Mouse (Mus musculus) frontal cortex, postnatal 25 days (tissue): ENCODE measurements at regions not wholly inside any gene's neighbourhood (a gene's known extent, or its start where the extent isn't known, plus 50 kb on each side); places are given as distances from the start of the nearest gene placed in this dataset.

Source experiments
- DNase-seq, 2 experiments: peaks; one replicate each; pipeline ENCODE4 v3.0.0; 2022; ENCODE audit warnings: low spot score in 2 of 2

DNA sequence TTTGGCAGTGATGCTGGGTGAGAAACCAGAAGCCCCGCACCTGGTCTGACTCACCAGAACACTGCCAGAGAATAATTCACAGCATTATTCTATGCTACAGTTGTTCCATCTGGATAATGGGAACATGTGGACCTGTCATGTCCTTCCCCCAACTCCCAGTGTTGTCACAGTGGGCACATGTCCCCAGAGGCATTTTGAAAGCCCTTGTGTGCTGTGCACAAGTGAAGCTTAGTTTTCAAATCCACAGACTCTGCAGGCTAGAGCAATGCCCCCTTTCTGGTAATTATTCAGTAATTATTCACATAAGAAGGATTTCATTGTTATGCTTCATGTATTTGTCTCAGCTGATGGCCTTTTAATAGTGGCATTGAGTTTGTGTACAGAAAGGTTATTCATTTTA lies 146.7 kb downstream of the Slc4a3 start:
- DNase-seq, result no peak

DNA sequence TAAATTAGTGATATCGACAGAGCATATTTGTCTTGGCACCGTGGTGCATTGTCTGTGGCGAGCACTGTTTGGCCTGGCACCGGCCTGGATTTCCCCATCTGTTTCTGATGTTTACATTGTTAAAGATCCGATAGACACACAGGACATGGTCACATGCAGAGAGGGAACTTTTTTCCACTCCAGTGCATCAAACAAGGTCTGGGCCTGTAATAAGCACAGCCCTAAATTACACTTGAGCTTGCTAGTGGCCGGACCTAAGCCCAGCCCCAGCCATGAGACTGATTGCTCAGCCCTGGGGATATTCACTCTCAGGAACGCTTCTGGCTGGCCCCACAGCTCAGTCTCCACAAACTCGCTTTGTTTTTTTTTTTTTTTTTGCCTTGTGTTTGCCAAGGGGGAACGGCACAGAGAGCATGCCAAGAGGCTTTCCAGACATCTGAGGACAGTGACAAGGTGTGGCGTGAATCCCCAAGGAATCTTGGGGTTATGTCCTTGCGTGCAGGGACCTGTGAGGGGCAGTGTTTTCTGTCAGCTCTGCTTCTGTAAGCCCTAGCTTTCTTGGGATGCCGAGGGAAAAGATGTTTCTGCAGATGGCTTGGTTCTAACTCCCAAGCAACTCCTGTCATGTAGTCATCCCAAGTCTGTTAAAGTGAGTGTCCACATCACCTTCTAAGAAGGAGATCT lies 147.3 kb downstream of the Slc4a3 start:
- no peak for DNase-seq

DNA sequence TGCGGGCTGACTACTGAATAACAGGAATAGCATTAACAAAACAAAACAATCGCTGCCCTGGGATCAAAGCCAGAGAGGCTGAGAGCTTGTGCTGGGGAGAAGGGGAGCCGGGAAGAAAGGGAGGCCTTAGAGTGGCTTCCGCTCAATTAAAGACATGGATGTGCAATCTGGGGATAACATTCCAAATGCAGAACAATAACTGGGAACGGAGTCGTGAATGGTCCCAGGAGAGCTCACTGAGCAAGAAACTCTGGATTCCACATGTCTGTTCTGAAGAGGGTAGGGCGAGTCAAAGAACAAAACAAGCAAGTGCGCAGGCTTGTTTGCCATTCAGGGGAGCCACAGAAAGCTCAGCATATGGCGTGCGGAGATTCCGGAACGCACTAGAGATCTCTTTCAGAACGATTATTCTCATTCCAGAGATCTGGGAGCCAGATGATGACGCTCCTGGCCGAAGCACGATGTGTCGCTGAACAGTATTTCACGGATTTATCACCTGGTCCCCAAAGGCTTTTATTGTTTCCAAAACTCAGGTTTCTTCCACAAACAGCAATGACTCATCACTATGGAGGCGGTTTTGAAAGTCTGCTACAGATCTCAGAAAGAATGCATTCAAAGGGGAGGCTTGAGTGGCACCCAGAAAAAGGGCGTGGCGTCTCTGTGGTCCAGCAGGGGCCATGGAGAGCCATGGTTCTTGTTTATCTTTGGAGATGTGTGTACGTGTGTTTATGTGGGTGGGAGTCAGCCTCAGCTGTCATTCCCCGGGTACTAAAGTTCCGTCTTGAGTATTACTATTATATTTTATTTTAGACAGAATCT lies 159.0 kb downstream of the Slc4a3 start:
- DNase-seq, result no peak

DNA sequence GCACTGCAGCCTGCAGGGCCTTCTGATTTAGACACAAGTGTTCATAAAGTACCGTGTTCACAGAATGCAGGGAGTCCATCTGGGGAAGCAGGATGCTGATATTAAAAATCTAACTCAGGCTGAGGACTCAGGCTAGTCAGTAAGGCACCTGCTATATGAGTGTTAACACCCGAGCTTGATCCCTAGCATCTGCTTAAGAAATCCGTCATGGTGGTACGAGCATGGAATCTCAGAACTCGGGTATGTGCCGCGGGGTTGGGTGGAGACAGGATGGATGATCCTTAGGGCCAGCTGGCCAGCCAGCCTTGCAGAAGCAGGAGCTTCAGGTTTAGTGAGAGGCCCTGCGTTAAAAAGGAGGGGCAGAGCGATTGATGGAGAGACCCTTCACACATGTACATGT lies 160.1 kb downstream of the Slc4a3 start:
- DNase-seq, result no peak

DNA sequence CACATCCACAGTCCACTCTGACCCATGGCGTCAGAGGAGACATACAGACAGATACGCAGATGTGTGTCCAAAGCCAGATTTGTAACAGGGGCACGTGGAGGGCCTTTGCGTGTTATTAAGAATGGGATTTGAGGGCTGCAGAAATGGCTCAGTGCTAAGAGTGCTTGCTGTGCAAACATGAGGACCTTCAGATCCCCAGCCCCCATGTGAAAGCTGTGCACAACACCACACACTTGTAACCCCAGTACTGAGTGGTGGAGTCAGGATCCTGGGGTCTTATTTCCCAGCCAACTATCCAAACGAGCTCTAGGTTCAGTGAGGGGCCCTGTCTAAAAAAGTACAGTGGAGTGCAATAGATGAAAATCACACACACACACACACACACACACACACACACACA lies 177.4 kb downstream of the Slc4a3 start:
- DNase-seq, result no peak

DNA sequence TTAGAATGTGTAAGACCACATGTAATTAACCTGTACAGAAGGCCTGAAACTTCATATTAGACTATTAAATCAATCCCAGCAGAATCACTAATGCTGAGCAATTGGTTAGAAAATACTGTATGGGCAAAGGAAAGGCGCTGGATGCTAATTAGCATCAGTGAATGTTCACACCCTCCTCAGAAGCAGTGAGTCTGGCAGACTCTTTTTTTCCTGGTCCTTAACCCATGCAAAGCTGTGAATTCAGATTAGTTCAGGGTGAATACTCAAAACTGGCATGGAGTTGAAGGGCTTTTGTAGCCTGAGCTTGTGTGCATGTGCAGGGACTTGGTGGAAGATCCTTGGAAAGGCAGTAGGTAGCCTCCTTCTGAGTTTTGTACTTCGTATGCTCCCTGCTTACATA lies 179.3 kb downstream of the Slc4a3 start:
- DNase-seq, result no peak

DNA sequence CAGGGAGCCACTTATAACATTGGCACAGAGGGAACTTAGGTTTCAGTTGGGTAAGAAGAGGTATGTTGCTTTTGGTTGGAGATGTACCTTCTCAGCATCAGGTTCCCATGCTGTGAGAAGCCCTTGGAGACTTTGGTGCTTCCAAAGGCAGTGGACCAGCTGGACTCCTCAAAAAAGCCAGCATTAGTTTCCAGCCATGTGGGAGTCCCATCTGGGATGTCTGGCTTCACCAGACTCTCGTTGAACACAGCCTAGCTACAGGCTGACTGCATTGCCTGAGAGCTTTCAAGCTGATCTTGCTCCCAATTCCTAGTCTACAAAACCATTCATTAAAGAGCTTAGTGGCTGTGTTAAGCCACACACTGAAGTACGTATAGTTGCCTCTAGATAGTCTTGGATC lies 182.8 kb downstream of the Slc4a3 start:
- no peak for DNase-seq

DNA sequence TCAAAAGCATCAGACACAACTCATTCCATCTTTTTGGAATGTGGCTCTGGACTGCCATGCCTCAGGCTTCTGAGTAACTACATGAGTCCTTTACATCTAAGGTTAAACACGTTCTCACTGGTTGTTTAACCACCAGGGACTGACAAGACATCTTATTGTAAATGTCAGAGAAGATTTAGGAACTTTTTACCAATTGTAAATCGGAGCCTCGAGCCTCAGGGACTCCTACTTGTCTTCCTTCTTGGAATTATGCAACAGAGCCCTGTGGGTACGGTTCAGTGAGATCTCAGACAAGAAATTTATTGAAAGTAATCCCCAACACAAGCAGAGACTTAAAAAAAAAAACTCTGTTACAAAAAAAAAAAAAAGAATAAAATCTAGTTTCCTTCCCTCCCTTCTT lies 187.7 kb downstream of the Slc4a3 start:
- no peak for DNase-seq

DNA sequence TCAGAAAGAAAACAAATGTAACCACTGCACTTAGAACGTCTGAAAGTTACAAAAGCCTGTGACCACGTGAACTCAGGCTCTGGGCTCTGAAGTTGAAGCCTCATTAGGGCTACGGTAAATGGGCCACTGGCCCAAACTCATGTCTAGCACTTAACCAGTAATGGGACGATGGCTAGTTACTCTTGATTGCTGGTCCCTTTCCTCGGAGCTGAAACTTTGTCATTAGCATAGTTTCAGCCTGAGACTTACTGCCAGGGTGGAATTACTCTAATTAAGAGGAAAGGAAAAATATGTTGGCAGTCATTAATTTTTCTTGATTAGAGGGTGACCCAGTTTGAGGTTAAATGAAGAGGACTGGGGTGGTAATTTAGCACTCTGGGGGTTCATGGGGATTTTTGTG lies 192.6 kb downstream of the Slc4a3 start:
- DNase-seq, result no peak

DNA sequence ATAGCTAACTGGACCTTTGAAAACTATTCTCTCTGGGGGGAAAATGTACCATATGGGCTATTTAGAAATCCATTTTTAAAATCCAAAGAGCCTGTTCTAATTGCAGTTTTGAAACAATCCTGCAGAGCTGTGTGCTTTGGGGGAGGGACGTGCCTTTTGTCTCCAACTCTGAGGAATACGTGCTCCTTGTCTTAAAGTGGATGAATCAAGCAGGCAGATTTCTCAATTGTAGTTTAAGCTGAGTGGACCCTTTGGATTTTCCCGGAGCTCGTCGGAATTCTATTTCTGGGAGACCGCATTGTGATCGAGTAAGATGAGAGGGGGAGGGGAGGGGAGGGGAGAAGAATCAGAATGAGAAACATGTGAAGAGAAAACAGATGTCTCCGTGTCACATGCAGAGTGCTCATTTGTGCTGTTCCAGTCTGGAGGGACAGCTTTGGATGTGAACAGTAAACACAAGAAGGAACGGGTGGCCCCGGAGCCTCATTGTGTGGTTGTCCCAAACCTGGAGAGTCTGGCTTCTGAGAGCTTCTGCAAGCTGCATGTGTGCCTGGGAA lies 203.7 kb downstream of the Slc4a3 start:
- no peak for DNase-seq

DNA sequence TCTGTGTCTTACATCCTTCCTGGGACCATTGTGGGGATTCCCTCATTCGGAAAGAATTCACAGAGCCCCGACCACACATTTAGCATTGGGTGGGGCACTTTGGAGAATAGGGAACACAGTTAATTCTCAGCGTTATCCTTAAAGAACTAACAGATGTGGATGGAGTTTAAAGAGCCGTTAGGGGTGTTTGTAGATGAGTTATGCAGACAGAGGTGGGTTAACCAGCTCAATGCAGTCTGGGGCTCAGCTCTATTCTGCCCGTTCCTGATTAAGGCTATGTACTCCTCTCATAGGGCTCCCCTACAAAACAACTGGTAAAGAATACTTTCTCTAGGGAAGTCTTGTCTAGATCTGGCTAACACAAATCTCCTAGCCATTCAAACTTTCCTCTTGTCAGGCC lies 226.1 kb downstream of the Slc4a3 start:
- no peak for DNase-seq

DNA sequence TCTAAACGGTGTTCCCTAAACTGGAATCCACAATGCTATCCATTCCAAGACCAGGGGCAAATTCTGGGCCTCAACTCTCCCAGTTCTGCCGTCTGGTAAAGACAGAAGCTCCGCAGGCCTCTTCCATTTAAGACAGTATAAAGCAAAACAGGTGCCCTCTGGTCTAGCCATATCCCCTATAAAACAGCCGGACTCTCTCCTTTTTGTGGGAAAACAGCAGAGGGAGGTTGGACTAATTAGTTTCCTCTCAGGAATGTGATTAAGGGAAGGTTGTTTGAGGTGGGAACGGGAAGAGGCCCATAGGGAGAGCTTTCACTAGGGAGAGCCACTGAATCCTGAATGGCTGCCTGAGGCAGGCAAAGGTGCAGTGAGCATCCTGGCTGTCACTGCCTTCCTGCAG lies 226.9 kb downstream of the Slc4a3 start:
- no peak for DNase-seq

DNA sequence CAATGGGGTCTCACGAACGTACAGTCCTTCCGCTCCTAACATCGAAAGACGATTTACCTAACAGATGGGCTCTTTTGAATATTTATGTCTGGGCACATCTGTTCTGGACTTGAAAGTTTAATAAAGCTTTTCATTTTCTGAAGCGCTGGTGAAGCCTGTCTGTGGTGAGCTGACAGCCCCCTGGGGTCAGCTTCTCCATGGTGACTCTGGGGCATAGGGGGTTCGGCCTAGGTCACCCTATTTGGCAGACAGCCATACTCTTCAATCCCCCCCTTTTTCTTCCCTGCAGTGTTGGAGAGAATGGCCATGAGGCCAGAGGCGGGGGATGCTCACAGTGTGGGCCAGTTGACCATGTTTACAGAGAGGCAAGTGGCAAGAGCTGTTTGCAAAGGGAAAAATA lies 232.8 kb downstream of the Slc4a3 start:
- no peak for DNase-seq

DNA sequence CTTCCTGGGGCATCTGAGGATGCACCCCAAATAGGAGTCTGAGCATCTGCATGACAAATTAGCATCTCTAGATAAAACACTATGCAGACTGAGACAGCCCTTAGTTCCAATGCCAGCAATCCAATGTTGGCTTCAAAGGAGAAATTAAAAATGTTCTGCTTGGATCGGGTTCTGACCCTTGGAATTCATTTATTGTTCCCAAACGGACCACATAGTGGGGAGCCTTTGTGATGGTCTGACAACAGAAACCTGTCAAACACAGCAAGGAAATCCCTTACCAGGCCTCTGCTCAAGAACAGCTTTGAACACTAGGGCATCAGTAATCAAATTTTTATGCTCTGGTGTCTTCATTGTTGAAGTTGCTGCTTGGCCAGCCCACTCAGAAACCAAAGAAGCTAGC lies 237.1 kb downstream of the Slc4a3 start:
- DNase-seq, result no peak

DNA sequence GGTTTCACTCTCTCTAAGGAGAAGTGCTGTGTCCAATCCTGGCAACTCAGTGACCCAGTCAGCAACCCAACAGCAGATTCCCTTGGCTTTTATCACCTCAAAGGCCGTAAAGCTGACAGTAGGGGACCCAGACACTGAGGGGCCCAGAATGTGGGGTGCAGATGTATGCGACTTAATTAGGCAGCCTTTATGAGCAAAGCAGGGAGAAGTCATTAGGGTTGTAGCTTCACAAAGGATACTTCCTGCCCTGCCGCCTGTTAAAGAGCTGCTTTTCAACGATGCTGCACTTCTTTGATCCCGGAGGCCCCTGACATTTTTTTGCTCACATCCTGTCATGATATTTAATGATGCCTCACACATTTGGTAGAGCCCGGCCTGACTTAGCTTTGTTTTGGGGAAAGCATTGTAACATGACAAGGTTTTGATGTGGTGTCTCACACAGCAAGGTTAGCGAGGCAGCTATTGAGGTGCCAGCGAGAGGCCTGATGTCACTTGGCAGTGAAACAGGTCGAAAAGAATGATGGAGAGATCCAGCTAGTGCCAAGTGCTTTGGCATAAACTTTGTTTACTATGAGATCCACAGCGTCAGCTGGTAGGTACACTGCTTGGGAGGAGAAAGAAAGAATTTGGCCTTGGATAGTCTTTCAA lies 240.2 kb downstream of the Slc4a3 start:
- DNase-seq, result no peak

DNA sequence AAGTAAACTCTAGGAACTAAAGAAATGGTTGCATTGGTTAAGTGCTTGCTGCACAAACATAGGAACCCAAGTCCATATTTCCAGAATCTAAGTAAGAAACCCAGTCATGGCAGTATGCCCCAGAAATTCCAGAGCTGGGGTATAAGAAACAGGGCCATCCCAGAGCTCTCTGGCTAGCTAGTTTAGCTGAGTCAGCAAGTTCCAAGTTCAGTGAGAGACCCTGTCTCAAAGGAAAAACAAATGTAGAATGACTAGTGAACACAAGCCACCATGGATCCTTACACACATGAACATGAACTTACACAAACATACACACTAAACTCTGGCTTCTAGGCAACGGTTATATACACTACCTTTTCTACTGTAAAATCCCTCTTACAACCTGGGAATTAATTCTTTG lies 245.4 kb downstream of the Slc4a3 start:
- DNase-seq, result no peak

DNA sequence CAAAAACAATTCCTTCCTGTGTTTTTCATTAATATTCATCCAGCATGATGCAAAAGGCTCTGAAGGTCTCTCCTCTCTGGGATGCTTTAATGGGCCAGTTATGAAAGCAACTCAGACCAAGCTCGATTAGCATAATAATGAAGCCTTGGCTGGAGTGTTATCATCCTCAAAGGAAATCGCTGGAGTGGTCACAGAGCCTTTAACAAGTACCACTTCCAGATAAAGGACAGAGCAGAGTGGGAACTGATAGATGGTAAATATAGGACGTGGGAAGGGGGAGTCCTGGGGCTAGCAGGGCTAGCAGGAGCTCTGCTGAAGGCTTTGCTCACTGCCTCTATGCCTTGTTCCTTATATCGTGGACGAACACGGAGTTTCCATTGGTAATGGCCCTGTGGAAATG lies 251.7 kb downstream of the Slc4a3 start:
- DNase-seq, result no peak

DNA sequence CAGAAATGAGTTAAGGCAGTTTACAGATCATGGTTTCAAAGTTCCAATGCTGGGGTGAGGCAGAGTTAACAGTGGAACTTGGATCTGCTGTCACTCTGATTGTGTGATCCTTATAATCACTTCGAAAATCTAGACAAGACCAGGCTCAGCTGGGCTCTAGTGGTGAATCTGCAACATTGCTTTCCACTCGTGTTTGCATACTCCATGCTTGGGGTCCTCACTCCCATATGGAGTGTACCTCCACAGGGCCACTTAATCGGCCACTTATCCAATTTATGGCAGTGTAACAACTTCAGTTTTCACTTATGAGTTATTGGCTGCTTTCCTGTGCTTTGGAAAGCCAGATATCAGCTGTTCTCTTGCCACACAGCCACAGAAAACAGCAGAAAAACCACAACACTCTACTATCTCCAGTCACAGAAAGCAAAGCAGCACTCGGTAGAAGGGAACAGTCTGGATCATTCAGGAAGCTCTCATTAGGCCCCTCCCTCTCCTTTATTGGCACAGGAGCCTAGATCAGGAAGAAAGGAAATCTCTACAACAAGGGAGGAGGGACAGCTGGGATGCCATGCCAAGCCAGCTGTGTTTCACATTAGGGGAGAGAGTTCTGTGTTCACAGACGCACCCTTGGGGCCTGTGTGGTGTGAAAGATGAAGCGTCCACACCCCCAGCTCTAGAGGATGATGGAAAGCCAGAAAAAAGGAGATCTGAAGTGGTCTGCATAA lies 252.5 kb downstream of the Slc4a3 start:
- no peak for DNase-seq

DNA sequence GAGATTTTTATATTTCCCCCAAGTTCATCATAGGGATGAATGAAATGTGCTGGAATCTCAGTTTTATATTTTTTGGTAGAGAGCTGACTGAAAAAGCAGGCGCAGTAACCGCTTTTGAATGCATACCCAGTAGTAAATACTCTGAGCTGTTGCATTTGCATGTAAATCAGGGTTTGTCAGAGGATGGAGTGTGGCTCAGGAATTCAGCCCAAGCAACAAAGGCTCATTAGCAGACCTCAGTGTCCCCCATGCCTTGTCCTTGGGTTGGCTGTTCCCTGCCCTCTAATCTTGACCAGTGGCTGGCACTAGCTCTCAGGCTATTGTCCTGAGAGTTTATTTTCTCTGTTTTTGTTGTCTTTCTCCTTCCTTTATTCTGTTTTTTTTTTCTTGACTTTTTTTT lies 258.4 kb downstream of the Slc4a3 start:
- no peak for DNase-seq

DNA sequence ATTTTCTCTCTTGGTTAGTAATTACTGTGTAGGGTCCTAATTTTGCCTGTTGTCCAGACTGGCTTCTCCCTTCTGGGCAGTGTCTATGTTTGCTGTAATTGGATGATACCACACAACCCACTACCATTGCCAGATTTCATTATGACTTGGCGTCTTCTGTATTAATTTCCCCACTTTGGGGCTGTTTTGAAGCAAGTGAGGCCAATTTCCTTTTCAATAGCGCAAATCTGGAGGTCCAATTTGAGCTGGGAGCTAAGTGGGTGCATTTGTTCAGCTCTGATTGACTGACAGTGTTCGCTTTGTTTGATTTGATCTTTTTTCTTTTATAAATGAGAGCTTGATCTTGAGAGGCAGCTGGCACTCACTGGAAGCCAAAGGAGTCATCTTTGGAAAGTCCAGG lies 266.4 kb downstream of the Slc4a3 start:
- DNase-seq, result no peak

DNA sequence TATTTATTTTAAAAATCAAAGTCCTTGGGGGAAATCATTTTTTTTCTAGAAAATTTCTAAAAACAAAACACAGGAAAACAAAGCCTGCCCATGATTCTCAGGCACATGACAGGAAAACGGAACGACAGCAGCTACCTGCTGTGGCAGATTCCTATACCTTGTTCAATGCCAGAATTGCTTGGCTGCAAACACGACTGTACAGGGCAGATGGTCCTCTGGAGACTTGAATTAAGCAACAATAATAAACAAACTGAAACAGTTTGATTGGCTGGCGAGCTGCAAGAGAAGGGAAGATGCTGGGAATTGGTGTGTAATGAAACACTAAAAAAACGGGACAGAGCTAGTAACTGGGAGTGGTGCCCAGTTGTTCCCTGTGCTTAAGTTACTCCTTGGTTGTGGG lies 280.1 kb downstream of the Slc4a3 start:
- no peak for DNase-seq
